Mouse (Mus musculus) layer of hippocampus, postnatal 25 days (tissue): ENCODE data around the gene Myo1d. TPM values are rescaled to one million over a fixed set of nuclear protein-coding genes. Genes with fewer than 3 reads are reported as not detected.

Experiments used
- DNase-seq, 2 experiments: peaks; one replicate each; pipeline ENCODE4 v3.0.0; 2022; ENCODE audit warnings: mixed read lengths in 2 of 2, low spot score in 1 of 2; ENCODE audit errors: extremely low spot score in 1 of 2
- total RNA-seq, 2 experiments: library from RNA; stranded (reverse); gene quantifications; 2 replicates each; pipeline ENCODE4 v1.2.3; 2021

Gene Myo1d
- total RNA-seq, 2 experiments from 2014 or later, result 6.6 to 6.8 TPM

- DNase-seq, result peak in 1 of 2 experiments; percentile 37
Measured at GRCm38 (mm10) chr11:80485622-80486206, 294.1 kb downstream of the Myo1d start.

- no peak for DNase-seq
Measured at GRCm38 (mm10) chr11:80485120-80485551, 294.7 kb downstream of the Myo1d start.

- DNase-seq, result peak in 1 of 2 experiments; percentile 72
Measured at GRCm38 (mm10) chr11:80484191-80484791, 295.5 kb downstream of the Myo1d start.

- DNase-seq, result peak in 1 of 2 experiments; percentile 14
Measured at GRCm38 (mm10) chr11:80483536-80484067, 296.2 kb downstream of the Myo1d start.

GRCm38 (mm10) chr11:80482921-80483320 lies 296.9 kb downstream of the Myo1d start:
- peak in 1 of 2 experiments; percentile 36 for DNase-seq

- no peak for DNase-seq
Measured at GRCm38 (mm10) chr11:80482347-80482746, 297.5 kb downstream of the Myo1d start.

- DNase-seq, result peak in 1 of 2 experiments; percentile 48
Measured at GRCm38 (mm10) chr11:80481409-80482050, 298.3 kb downstream of the Myo1d start.

- DNase-seq, result peak in 1 of 2 experiments; percentile 44
Measured at GRCm38 (mm10) chr11:80479906-80480866, 299.6 kb downstream of the Myo1d start.

GRCm38 (mm10) chr11:80479425-80479824 lies 300.4 kb downstream of the Myo1d start:
- peak in 1 of 2 experiments; percentile 19 for DNase-seq

GRCm38 (mm10) chr11:80478694-80479412 lies 301.0 kb downstream of the Myo1d start:
- DNase-seq, result peak in 1 of 2 experiments; percentile 24

GRCm38 (mm10) chr11:80477341-80478199 lies 302.3 kb downstream of the Myo1d start:
- DNase-seq, result peak in 1 of 2 experiments; percentile 54

GRCm38 (mm10) chr11:80476222-80477189 lies 303.3 kb downstream of the Myo1d start, which contains the start of gene Cdk5r1:
Gene Cdk5r1 (plus strand): TSS chr11:80477023.
- peak; percentile 78 to 91 for DNase-seq

GRCm38 (mm10) chr11:80475544-80475943 lies 304.3 kb downstream of the Myo1d start:
- peak in 1 of 2 experiments; percentile 14 for DNase-seq

GRCm38 (mm10) chr11:80474846-80475245 lies 305.0 kb downstream of the Myo1d start:
- no peak for DNase-seq

- peak in 1 of 2 experiments; percentile 23 for DNase-seq
Measured at GRCm38 (mm10) chr11:80474175-80474691, 305.6 kb downstream of the Myo1d start.

GRCm38 (mm10) chr11:80471836-80472605 lies 307.8 kb downstream of the Myo1d start:
- DNase-seq, result peak in 1 of 2 experiments; percentile 22
